Mouse (Mus musculus) stomach, postnatal 0 days (tissue): ENCODE results near the gene Ripk1.

ENCODE experiments used
- CTCF ChIP-seq: IDR thresholded peaks from 2 replicates; pipeline ENCODE4 v1.5.1; 2016; ENCODE audit warnings: antibody characterized with exemption, low read depth, mild to moderate bottlenecking, moderate library complexity
- EP300 ChIP-seq: optimal IDR thresholded peaks from 2 replicates; pipeline ENCODE3; 2016; ENCODE audit warnings: antibody characterized with exemption

DNA sequence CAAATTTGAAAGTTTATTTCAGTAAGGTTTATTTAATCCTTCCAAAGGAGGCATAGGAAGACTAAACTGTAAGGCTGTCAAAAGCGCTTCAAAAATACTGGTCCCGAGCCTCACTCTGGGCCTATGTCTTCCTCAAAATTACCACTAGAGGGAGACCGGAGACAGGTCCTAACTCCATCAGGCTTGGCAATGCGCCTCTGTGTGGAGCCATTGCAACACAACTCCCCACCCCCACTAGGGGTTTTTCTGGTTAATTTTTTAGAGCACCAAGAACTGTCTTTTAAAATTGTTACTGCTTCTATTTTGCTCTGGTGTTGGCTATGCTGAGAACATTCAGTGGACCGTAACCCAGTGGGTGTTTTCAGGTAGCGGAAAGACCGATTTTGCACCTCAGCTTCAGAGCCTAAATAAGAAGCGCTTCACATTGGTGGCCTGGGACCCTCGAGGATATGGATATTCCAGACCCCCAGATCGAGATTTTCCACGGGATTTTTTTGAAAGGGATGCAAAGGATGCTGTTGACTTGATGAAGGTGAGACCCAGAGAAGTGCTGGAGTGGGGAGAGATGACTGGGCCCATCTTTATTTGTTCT, 44.4 kb downstream of the Ripk1 start:
- TF ChIP-seq CTCF (peak; percentile 96), EP300 (no peak)
